Mouse (Mus musculus) lung, postnatal 0 days (tissue): ENCODE results near the gene Olfr224. TPM values are rescaled to one million over a fixed set of nuclear protein-coding genes. Genes with fewer than 3 reads are reported as not detected.

Experiments
- ATAC-seq: fragments of 200-750 bp; cut with Nextera tagmentation; 2 replicates; pipeline ENCODE4 v1.8.0; 2017; ENCODE audit warnings: moderate library complexity
- DNase-seq: peaks from one replicate; pipeline ENCODE4 v3.0.0-alpha.2; 2016; ENCODE audit warnings: low spot score
- H3K27ac ChIP-seq: fragments of 300-500 bp; sonication (generic); 2 replicates; pipeline ENCODE4 v1.5.1; 2014; ENCODE audit warnings: antibody characterized with exemption, mild to moderate bottlenecking, low read length, mixed read lengths
- H3K27me3 ChIP-seq: fragments of 300-500 bp; sonication (generic); replicated peaks from 2 replicates; pipeline ENCODE4 v1.6.1; 2014; ENCODE audit warnings: low read length, mixed read lengths; ENCODE audit not compliant: insufficient read depth
- H3K36me3 ChIP-seq: fragments of 300-500 bp; sonication (generic); 2 replicates; pipeline ENCODE4 v1.6.1; 2014; ENCODE audit warnings: low read length, mixed read lengths; ENCODE audit not compliant: insufficient read depth
- H3K4me1 ChIP-seq: fragments of 300-500 bp; sonication (generic); 2 replicates; pipeline ENCODE4 v1.6.1; 2014; ENCODE audit warnings: antibody characterized with exemption, low read depth, low read length, mixed read lengths; ENCODE audit not compliant: insufficient read depth
- H3K4me2 ChIP-seq: fragments of 300-500 bp; sonication (generic); replicated peaks from 2 replicates; pipeline ENCODE4 v1.6.1; 2014; ENCODE audit warnings: low read depth, mild to moderate bottlenecking, low read length, moderate library complexity, mixed read lengths
- H3K4me3 ChIP-seq: fragments of 300-500 bp; sonication (generic); 2 replicates; pipeline ENCODE4 v1.5.1; 2014; ENCODE audit warnings: low read depth, low read length
- H3K9ac ChIP-seq: fragments of 300-500 bp; sonication (generic); replicated peaks from 2 replicates; pipeline ENCODE4 v1.6.1; 2014; ENCODE audit warnings: low read depth, mild to moderate bottlenecking
- H3K9me3 ChIP-seq: fragments of 300-500 bp; sonication (generic); 2 replicates; pipeline ENCODE4 v1.6.1; 2016; ENCODE audit warnings: low read length, mixed read lengths
- CTCF ChIP-seq: IDR thresholded peaks from 2 replicates; pipeline ENCODE4 v1.5.1; 2016; ENCODE audit warnings: antibody characterized with exemption, mild to moderate bottlenecking
- EP300 ChIP-seq: IDR thresholded peaks from 2 replicates; pipeline ENCODE4 v1.6.1; 2016; ENCODE audit warnings: antibody characterized with exemption, mild to moderate bottlenecking, control low read depth
- WGBS: fragments of 180-500 bp; shearing (Covaris S2); extraction: QIAGEN DNeasy Blood & Tissue Kit; methylation state at CpG from one replicate; pipeline ENCODE4 v1.1.7; 2014; 5-methylcytosine and 5-hydroxymethylcytosine counted together
- polyA plus RNA-seq: library from polyadenylated mRNA; unstranded; fragments of >200 nt; fragmentation: Nextera tagmentation; extraction: Ambion mirVana; gene quantifications from 2 replicates; pipeline ENCODE4 v1.2.1, GENCODE M21; 2015

The Olfr224 gene
- polyA plus RNA-seq, 1 experiment from 2014 or later, result not detected

DNA sequence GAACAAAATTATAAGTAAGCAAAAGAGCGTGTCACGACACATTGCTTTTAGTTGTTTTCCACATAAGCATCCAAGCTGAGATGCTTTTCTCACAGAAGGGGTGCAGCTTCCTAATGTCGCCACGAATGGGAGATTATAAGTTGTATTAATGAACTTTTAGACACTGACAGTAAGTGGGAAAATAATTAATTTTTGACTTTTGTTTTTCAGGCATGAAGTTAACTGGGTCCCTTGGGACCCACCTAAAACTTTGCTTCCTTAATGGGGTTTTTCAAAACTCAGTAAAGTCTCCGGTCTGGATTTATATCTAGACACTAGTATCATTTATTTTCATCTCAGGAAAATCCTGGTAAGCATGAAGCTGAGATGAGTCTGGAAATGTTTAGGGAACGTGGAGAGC, 24.5 kb upstream of the Olfr224 start, which contains the start of gene Olfr324:
Gene Olfr324, plus strand, starts transcription at position 301 of the 400 bp plus-strand sequence.
- Histone ChIP-seq H3K27ac (no peak within 1 kb of the TSS), H3K36me3 (no peaks in the 10 kb centered on the region)
- whole genome bisulfite sequencing, result 75% methylated on average over 6 of the region's 6 CpGs

DNA sequence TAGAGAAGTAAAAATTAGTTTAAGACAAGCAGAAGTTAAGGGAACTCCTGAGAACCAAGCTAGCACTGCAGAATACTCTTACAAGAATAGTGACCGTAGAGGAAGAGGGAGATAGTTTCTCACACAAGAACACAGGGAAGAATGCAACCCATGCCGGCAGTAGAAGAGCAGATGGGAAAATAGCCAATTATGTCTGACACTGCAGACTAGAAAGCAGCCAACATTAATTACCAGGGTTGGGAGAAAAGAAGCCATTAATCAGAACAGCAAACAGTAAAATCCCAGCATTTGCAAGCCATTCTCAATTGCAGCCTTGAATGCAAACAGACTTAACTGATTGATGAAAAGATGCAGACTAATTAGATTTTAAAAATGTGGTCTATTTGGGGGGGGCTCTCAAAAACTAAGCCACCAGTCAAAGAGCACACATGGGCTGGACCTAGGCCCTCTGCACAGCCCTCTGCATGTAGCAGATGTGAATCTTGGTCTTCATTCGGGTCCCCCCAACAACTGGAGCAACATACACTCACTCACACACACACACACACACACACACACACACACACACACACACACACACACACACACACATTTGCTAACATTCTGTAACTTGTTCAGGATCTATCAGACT, 18.4 kb upstream of the Olfr224 start:
- H3K27ac ChIP-seq, result no peak overlapping the region
- WGBS, result 61% methylated on average over 3 of the region's 3 CpGs

More for the DNA sequence above, 24.5 kb upstream of the Olfr224 start, which contains the start of gene Olfr324:
- Histone ChIP-seq H3K9ac (no peak within 1 kb of the TSS), H3K4me3 (no peak within 1 kb of the TSS), H3K9me3 (no peaks in the 10 kb centered on the region), H3K4me1 (no peaks in the 10 kb centered on the region), H3K4me2 (no peak within 1 kb of the TSS), H3K27me3 (no peaks in the 10 kb centered on the region)
- no peak for TF ChIP-seq EP300
- TF ChIP-seq CTCF, result no peak
- DNase-seq (no peak), ATAC-seq (no peak)

DNA sequence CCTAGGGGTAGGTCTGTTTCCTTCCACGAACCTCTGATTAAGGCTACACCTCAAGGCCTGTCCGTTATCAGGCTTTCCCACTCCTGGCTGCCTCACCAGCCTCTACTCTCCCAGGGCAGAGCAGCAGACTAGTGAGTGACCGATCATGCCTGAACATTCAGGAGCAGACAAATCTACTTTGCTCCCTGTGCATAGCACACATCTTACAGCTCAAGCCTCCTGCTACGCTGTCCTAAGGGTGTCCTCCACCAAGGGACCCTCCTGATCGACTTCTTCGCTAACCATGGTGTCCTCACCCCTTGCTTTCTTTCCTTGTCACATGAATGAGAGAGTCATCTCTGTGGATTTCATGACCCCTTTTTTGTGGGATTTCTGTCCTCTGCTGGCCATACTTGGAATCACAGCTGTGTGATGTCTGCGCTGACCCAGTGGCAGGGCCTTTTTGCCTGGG, 17.6 kb upstream of the Olfr224 start:
- no peak for ATAC-seq
- Histone ChIP-seq H3K27ac (no peak overlapping the region), H3K4me2 (no peak overlapping the region), H3K4me1 (no peaks in the 10 kb centered on the region), H3K4me3 (no peak overlapping the region), H3K27me3 (no peaks in the 10 kb centered on the region), H3K9me3 (no peaks in the 10 kb centered on the region), H3K9ac (no peak overlapping the region), H3K36me3 (no peaks in the 10 kb centered on the region)
- no peak for TF ChIP-seq EP300
- peak; percentile 62 for TF ChIP-seq CTCF
- no peak for DNase-seq
- WGBS, result 71% methylated on average over 7 of the region's 7 CpGs

More for the DNA sequence above, 18.4 kb upstream of the Olfr224 start:
- H3K36me3 ChIP-seq, result no peaks in the 10 kb centered on the region
- no peak overlapping the region for H3K4me2 ChIP-seq
- no peaks in the 10 kb centered on the region for H3K27me3 ChIP-seq
- ATAC-seq (no peak), DNase-seq (no peak)
- no peak overlapping the region for H3K4me3 ChIP-seq
- TF ChIP-seq CTCF, result no peak
- TF ChIP-seq EP300, result no peak
- no peaks in the 10 kb centered on the region for H3K4me1 ChIP-seq
- H3K9ac ChIP-seq, result no peak overlapping the region
- H3K9me3 ChIP-seq, result no peaks in the 10 kb centered on the region

DNA sequence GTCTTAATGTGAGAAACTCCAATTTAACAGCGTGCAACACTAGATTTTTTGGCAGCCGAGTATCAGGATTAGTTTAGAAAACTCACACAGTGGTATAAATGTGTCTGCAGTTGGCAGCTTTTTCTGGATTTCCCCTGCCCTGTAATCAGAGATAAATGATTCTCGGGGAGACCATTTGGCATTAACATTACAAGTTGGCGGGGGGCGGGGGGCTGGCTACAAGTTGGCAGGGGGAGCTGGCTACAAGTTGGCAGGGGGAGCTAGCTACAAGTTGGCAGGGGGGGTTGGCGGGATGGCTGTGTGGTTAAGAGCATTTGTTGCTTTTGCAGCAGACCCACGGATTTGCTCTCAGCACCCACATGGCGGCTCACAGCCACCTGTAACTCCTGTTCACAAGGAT, 8.3 kb upstream of the Olfr224 start:
- Histone ChIP-seq H3K27ac (no peak overlapping the region), H3K9me3 (no peaks in the 10 kb centered on the region), H3K27me3 (no peaks in the 10 kb centered on the region), H3K9ac (no peak overlapping the region), H3K4me3 (no peak overlapping the region), H3K36me3 (no peaks in the 10 kb centered on the region), H3K4me1 (no peaks in the 10 kb centered on the region), H3K4me2 (no peak overlapping the region)
- ATAC-seq (no peak), DNase-seq (no peak)
- WGBS, result 72% methylated on average over 8 of the region's 8 CpGs
- TF ChIP-seq CTCF (no peak), EP300 (no peak)

- no peaks in the 10 kb centered on the region for H3K9me3 ChIP-seq
- no peak for ATAC-seq
- DNase-seq, result no peak
- 66% methylated on average over 1 of the region's 1 CpGs for WGBS
- no peak within 1 kb of the TSS for H3K4me2 ChIP-seq
- no peak within 1 kb of the TSS for H3K4me3 ChIP-seq
- no peaks in the 10 kb centered on the region for H3K36me3 ChIP-seq
- TF ChIP-seq CTCF (no peak), EP300 (no peak)
- H3K27me3 ChIP-seq, result no peaks in the 10 kb centered on the region
- no peak within 1 kb of the TSS for H3K27ac ChIP-seq
- no peak within 1 kb of the TSS for H3K9ac ChIP-seq
- H3K4me1 ChIP-seq, result no peaks in the 10 kb centered on the region
Observed at GRCm38 (mm10) chr11:58577430-58577829, 7.1 kb upstream of the Olfr224 start, which contains the start of gene Olfr325. Olfr325 (plus strand) TSS chr11:58577730.

- no peaks in the 10 kb centered on the region for H3K27me3 ChIP-seq
- H3K4me2 ChIP-seq, result no peak within 1 kb of the TSS
- no peaks in the 10 kb centered on the region for H3K36me3 ChIP-seq
- TF ChIP-seq EP300, result no peak
- no peak for TF ChIP-seq CTCF
- no peak for ATAC-seq
- H3K4me1 ChIP-seq, result no peaks in the 10 kb centered on the region
- no peaks in the 10 kb centered on the region for H3K9me3 ChIP-seq
- H3K27ac ChIP-seq, result no peak within 1 kb of the TSS
- no peak within 1 kb of the TSS for H3K4me3 ChIP-seq
- H3K9ac ChIP-seq, result no peak within 1 kb of the TSS
- DNase-seq, result no peak
- WGBS, result 77% methylated on average over 1 of the region's 1 CpGs
Observed at GRCm38 (mm10) chr11:58555536-58555935, 14.8 kb downstream of the Olfr224 start, which contains the start of gene Olfr328. Olfr328 (minus strand) TSS chr11:58555636.
